Mouse (Mus musculus) testis, adult 2 months (tissue): ENCODE data around the gene Kcnip3. TPM values are rescaled to one million over a fixed set of nuclear protein-coding genes. Genes with fewer than 3 reads are reported as not detected.

Experiments
- H3K27ac ChIP-seq: fragments of 200-500 bp; 2 replicates; pipeline ENCODE4 v1.5.1; 2012; ENCODE audit warnings: low read depth, low read length; ENCODE audit not compliant: control insufficient read depth, insufficient read depth
- H3K27me3 ChIP-seq: fragments of 200-500 bp; 2 replicates; pipeline ENCODE4 v1.6.1; 2012; ENCODE audit warnings: mild to moderate bottlenecking, low read length, moderate library complexity; ENCODE audit not compliant: control insufficient read depth, insufficient read depth
- H3K36me3 ChIP-seq: fragments of 200-500 bp; 2 replicates; pipeline ENCODE4 v1.6.1; 2012; ENCODE audit warnings: mild to moderate bottlenecking, low read length; ENCODE audit not compliant: control insufficient read depth, insufficient read depth
- H3K4me1 ChIP-seq: fragments of 200-500 bp; 2 replicates; pipeline ENCODE4 v1.6.1; 2012; ENCODE audit warnings: low read length; ENCODE audit not compliant: control insufficient read depth, insufficient read depth
- H3K4me3 ChIP-seq: fragments of 200-500 bp; 2 replicates; pipeline ENCODE4 v1.5.1; 2012; ENCODE audit warnings: low read depth, mild to moderate bottlenecking, low read length, moderate library complexity, mixed read lengths; ENCODE audit not compliant: control insufficient read depth
- CTCF ChIP-seq: fragments of 200-500 bp; IDR thresholded peaks from 2 replicates; pipeline ENCODE4 v1.5.1; 2012; ENCODE audit warnings: low read depth, mild to moderate bottlenecking, inconsistent platforms, low read length, moderate library complexity; ENCODE audit not compliant: control insufficient read depth, insufficient read depth, insufficient replicate concordance
- POLR2A ChIP-seq: fragments of 200-500 bp; IDR thresholded peaks from 2 replicates; pipeline ENCODE4 v1.6.1; 2012; ENCODE audit warnings: low read depth, mild to moderate bottlenecking, inconsistent platforms, low read length, moderate library complexity; ENCODE audit not compliant: control insufficient read depth
- polyA plus RNA-seq: library from polyadenylated mRNA; depleted of rRNA; stranded (reverse); fragments of >200 nt; gene quantifications from 2 replicates; pipeline ENCODE4 v1.2.3, GENCODE M21; 2012

The Kcnip3 gene
- polyA plus RNA-seq, 1 experiment = 2.7 TPM

- peaks cover 15% of the 10 kb centered on the region for H3K4me1 ChIP-seq
- no peak overlapping the region for H3K27ac ChIP-seq
- TF ChIP-seq POLR2A = no peak
- no peak for TF ChIP-seq CTCF
Measured at GRCm38 (mm10) chr2:127523950-127524729, 2.2 kb upstream of the Kcnip3 start.

DNA sequence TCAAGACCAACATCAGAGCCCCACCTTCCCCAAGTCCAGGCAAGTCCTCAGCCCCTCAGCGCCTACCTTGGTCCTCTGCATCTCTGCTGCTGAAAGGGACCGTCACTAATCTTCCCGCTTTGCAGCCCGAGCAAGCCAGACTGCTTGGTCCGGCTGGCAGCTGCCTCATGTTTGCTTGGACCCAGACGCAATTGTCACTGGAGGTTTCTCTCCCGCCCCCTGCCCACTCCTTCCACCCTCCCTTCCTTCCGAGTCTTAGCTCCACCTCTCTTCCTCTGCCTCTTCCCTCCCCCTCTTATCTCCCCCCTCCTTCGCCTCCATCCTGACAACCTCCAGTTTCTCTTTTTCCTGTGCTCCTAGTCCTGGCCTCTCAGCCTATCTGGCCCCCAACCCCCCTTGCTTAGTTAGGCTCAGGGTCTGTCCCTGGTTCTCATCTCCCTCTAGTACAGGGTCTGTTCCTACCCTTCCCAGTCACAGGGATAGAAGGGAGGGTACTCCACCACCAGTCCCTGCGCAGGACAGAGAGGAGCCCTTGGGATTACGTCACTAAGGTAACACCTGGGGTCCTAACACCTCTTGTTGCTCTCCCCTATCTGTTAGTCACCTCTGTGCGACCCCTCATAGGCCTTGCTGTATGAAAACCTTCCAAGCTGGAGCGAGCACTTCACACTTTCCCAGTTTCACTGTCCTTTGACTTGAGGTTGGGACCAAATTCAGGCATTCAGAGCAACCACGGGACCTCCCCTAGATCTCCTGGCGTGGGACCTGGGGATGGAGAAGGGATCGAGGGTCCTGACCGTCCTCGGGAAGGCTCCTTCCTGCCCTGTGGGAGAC is 505 bp downstream of the Kcnip3 start:
- Histone ChIP-seq H3K27ac (no peak overlapping the region), H3K27me3 (no peaks in the 10 kb centered on the region), H3K36me3 (no peaks in the 10 kb centered on the region), H3K4me3 (peak overlapping the region; percentile 60), H3K4me1 (peaks cover 15% of the 10 kb centered on the region)
- no peak for TF ChIP-seq CTCF

More at GRCm38 (mm10) chr2:127523950-127524729, 2.2 kb upstream of the Kcnip3 start:
- Histone ChIP-seq H3K4me3 (no peak overlapping the region), H3K27me3 (no peaks in the 10 kb centered on the region), H3K36me3 (no peaks in the 10 kb centered on the region)

DNA sequence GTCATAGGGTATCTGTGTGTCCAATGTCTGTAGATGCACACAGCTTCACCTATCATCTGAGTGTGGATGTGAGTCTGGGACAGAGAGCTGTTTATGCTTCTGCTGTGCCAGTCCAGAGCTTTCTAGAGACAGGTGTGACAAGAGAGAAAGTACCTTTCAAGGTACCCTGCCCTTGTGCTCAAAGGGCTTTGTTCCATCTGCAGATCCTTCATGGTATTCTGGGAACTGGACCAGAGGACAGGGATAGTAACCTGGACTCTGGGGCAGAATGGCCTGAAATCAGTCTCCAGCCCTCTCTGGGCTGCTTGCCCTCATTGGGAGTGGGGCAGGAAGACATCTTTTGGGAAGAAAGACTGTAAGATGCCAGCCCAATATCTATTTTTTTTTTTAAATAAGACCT is 1.8 kb downstream of the Kcnip3 start:
- Histone ChIP-seq H3K27ac (no peak overlapping the region), H3K4me3 (no peak overlapping the region)

GRCm38 (mm10) chr2:127519308-127519707 is 2.6 kb downstream of the Kcnip3 start:
- Histone ChIP-seq H3K27me3 (no peaks in the 10 kb centered on the region), H3K4me3 (no peak overlapping the region), H3K27ac (no peak overlapping the region), H3K4me1 (peaks cover 15% of the 10 kb centered on the region), H3K36me3 (no peaks in the 10 kb centered on the region)
- TF ChIP-seq CTCF (no peak), POLR2A (no peak)

More for the DNA sequence above, 1.8 kb downstream of the Kcnip3 start:
- H3K36me3 ChIP-seq = no peaks in the 10 kb centered on the region
- peaks cover 15% of the 10 kb centered on the region for H3K4me1 ChIP-seq
- TF ChIP-seq CTCF (no peak), POLR2A (no peak)
- H3K27me3 ChIP-seq = no peaks in the 10 kb centered on the region

- no peaks in the 10 kb centered on the region for H3K36me3 ChIP-seq
- peaks cover 15% of the 10 kb centered on the region for H3K4me1 ChIP-seq
- H3K27me3 ChIP-seq = no peaks in the 10 kb centered on the region
- no peak overlapping the region for H3K27ac ChIP-seq
- no peak overlapping the region for H3K4me3 ChIP-seq
- TF ChIP-seq CTCF (no peak), POLR2A (no peak)
Measured at GRCm38 (mm10) chr2:127518831-127519230, 3.1 kb downstream of the Kcnip3 start.

DNA sequence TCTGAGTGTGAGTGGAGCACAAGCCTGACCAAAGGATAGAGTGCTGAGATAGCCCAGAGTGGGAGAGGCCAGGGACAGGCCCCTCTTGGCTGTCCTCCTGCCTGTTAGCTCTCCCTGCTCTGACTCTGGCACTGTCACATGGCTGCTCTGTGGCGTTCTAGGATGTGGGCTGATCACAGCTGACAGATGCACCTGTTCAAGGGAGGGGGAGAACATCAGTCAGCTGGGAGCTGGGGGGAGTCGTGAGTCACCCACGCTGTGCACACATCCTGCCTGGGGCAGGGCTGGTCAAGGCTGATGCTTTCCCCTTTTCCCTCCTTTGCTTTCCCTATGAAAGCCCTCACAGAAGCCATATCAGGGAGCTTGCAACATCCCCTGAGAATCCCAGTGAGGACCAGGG is 3.6 kb downstream of the Kcnip3 start:
- H3K27me3 ChIP-seq = no peaks in the 10 kb centered on the region
- no peaks in the 10 kb centered on the region for H3K36me3 ChIP-seq
- peaks cover 15% of the 10 kb centered on the region for H3K4me1 ChIP-seq
- H3K4me3 ChIP-seq = no peak overlapping the region
- H3K27ac ChIP-seq = no peak overlapping the region
- TF ChIP-seq CTCF = no peak
- TF ChIP-seq POLR2A = no peak

GRCm38 (mm10) chr2:127517081-127517480 is 4.8 kb downstream of the Kcnip3 start:
- Histone ChIP-seq H3K36me3 (no peaks in the 10 kb centered on the region), H3K4me1 (peaks cover 13% of the 10 kb centered on the region), H3K27ac (no peak overlapping the region), H3K4me3 (no peak overlapping the region), H3K27me3 (no peaks in the 10 kb centered on the region)
- TF ChIP-seq CTCF (no peak), POLR2A (no peak)
